ENCODE assay signal across 10 mouse cellular contexts in the genomic region with DNA sequence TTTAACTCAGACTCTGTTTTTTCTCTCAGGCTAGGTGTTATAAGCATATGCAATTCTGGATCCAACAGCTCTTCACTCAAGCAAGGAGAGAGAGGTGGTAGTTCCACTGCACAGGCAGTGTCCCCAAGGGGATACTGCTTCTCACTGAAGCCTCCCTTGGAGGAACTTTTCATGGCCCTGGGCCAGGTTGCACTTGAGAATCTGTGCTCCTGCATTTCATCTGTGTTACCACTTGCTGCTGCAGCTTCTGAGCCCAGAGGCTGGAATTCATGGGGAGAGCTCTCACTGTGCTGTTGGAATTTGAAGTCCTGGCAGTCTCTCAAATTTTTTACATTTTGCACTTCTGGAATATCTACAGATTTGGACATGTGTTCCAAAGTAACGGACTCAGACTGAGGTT.
DNase-seq lines count a peak whose midpoint lies in the region; ATAC-seq lines count a peak whose summit lies in the region.
"Had no signal": no experiment of that assay in that cellular context is flagged by ENCODE, and none has a peak within 500 bp of the region (broad histone marks: within the 10 kb centered on the region; RNA-seq: fewer than 3 reads in every experiment).

No protein-coding gene starts in this region.

- H3K27ac ChIP-seq in intestine, embryonic 14.5 days (ENCODE audit: low read depth): no peak overlapping the region
- H3K27ac ChIP-seq in intestine, embryonic 16.5 days (ENCODE audit: low read length): no peak overlapping the region
- H3K27ac ChIP-seq in heart, embryonic 16.5 days (ENCODE audit: low read length): peak overlapping the region; percentile 99

- H3K36me3 ChIP-seq in intestine, embryonic 14.5 days (ENCODE audit: control insufficient read depth, insufficient read depth, low read length): peaks cover 12% of the 10 kb centered on the region
- no peaks in the 10 kb centered on the region for H3K36me3 ChIP-seq in intestine, embryonic 16.5 days (ENCODE audit: control insufficient read depth, insufficient read depth, low read length)
- 0 out of 2 replicates have a peak, but pooled peaks cover 2% of the 10 kb centered on the region for H3K36me3 ChIP-seq in heart, embryonic 16.5 days (ENCODE audit: control insufficient read depth, insufficient read depth)

- no peaks in the 10 kb centered on the region for H3K9me3 ChIP-seq in intestine, embryonic 14.5 days (ENCODE audit: control insufficient read depth, low read length)
- H3K9me3 ChIP-seq in intestine, embryonic 16.5 days (ENCODE audit: control insufficient read depth, low read length): no peaks in the 10 kb centered on the region
- H3K9me3 ChIP-seq in heart, embryonic 16.5 days (replicated peaks; ENCODE audit: control insufficient read depth, low read length): no peaks in the 10 kb centered on the region

- no peak overlapping the region for H3K4me3 ChIP-seq in intestine, embryonic 14.5 days (ENCODE audit: low read depth, low read length)
- no peak overlapping the region for H3K4me3 ChIP-seq in intestine, embryonic 16.5 days (ENCODE audit: low read length)
- H3K4me3 ChIP-seq in heart, embryonic 16.5 days (ENCODE audit: low read length): peak overlapping the region; percentile 87

- peak; percentile 55 for DNase-seq in intestine, embryonic 14.5 days (ENCODE audit: low spot score)
- DNase-seq in brain, adult 2 months (ENCODE audit: low read depth, low spot score): peak; percentile 50
- peak; percentile 64 for DNase-seq in lung, postnatal 10 days
- no peak for DNase-seq in thymus, postnatal 10 days (ENCODE audit: low spot score in 2 of 2)
- no peak for DNase-seq in adrenal gland, adult 18-20 months (ENCODE audit: low spot score in 2 of 2)
- no peak for DNase-seq in left cerebral cortex, adult 8-10 months (ENCODE audit: low spot score in 2 of 2)
- DNase-seq: embryo, embryonic 11 days had no signal

- 46% methylated on average over 1 of the region's 1 CpGs for WGBS in intestine, embryonic 14.5 days
- WGBS in intestine, embryonic 16.5 days: 52% methylated on average over 1 of the region's 1 CpGs
- 14% methylated on average over 1 of the region's 1 CpGs for WGBS in heart, embryonic 16.5 days

- H3K4me1 ChIP-seq in intestine, embryonic 14.5 days (replicated peaks; ENCODE audit: control insufficient read depth, insufficient read depth, low read length): peaks cover 57% of the 10 kb centered on the region
- H3K4me1 ChIP-seq in intestine, embryonic 16.5 days (ENCODE audit: control insufficient read depth, insufficient read depth, low read length): peaks cover 50% of the 10 kb centered on the region
- peaks cover 77% of the 10 kb centered on the region for H3K4me1 ChIP-seq in heart, embryonic 16.5 days (ENCODE audit: control insufficient read depth, insufficient read depth, low read length)

- H3K27me3 ChIP-seq in intestine, embryonic 14.5 days (replicated peaks; ENCODE audit: control insufficient read depth, insufficient read depth, low read length): no peaks in the 10 kb centered on the region
- no peaks in the 10 kb centered on the region for H3K27me3 ChIP-seq in intestine, embryonic 16.5 days (replicated peaks; ENCODE audit: control insufficient read depth, insufficient read depth, low read length)
- no peaks in the 10 kb centered on the region for H3K27me3 ChIP-seq in heart, embryonic 16.5 days (ENCODE audit: control insufficient read depth, insufficient read depth, low read length)
- H3K27me3 ChIP-seq: Patski had no signal

- no peak for ATAC-seq in intestine, embryonic 14.5 days (replicated peaks; ENCODE audit: low FRiP score, low TSS enrichment, low read depth)
- no peak for ATAC-seq in intestine, embryonic 16.5 days
- ATAC-seq in heart, embryonic 16.5 days (replicated peaks; ENCODE audit: extremely low read depth, insufficient read depth, low FRiP score): no peak
- ATAC-seq: Patski had no signal

- H3K9ac ChIP-seq in intestine, embryonic 14.5 days (ENCODE audit: low read length): no peak overlapping the region
- H3K9ac ChIP-seq in intestine, embryonic 16.5 days (ENCODE audit: low read depth, low read length): no peak overlapping the region
- peak overlapping the region; percentile 98; the same call in 1 of the 2 replicates for H3K9ac ChIP-seq in heart, embryonic 16.5 days (ENCODE audit: low read length)

- peak overlapping the region; percentile 83 for H3K4me2 ChIP-seq in intestine, embryonic 14.5 days (ENCODE audit: low read length)
- H3K4me2 ChIP-seq in intestine, embryonic 16.5 days (ENCODE audit: low read depth, low read length): no peak overlapping the region
- H3K4me2 ChIP-seq in heart, embryonic 16.5 days (ENCODE audit: low read depth, low read length): peak overlapping the region; percentile 82

Comparison
In these comparisons a context has a peak if more than half of its experiments do, and no peak if none do; other contexts are left out.
1. DNase-seq: peak in intestine, embryonic 14.5 days (single experiment), brain, adult 2 months (single experiment) and lung, postnatal 10 days (single experiment); none in thymus, postnatal 10 days (0 of 2), adrenal gland, adult 18-20 months (0 of 2) and left cerebral cortex, adult 8-10 months (0 of 2).